Mouse (Mus musculus) bone marrow, adult 2 months (tissue): ENCODE data around the gene Glrx3.

ENCODE experiments used
- CTCF ChIP-seq: fragments of 200-500 bp; IDR thresholded peaks from 2 replicates; pipeline ENCODE4 v1.5.1; 2011; ENCODE audit warnings: low read length, control low read depth; ENCODE audit not compliant: control insufficient read depth, insufficient read depth
- POLR2A ChIP-seq: fragments of 200-500 bp; IDR thresholded peaks from 2 replicates; pipeline ENCODE4 v1.6.1; 2011; ENCODE audit warnings: low read depth, mild to moderate bottlenecking, control low read depth, low read length, borderline replicate concordance; ENCODE audit not compliant: control insufficient read depth

GRCm38 (mm10) chr7:137442951-137443350, 5.5 kb downstream of the Glrx3 start:
- TF ChIP-seq POLR2A: no peak
- TF ChIP-seq CTCF: no peak
